Mouse (Mus musculus) heart, adult 2 months (tissue): ENCODE measurements at regions not wholly inside any gene's neighbourhood (a gene's known extent, or its start where the extent isn't known, plus 50 kb on each side); places are given as distances from the start of the nearest gene placed in this dataset.

Experiments
- CTCF ChIP-seq: fragments of 200-600 bp; IDR thresholded peaks from 2 replicates; pipeline ENCODE4 v1.8.1; 2022; ENCODE audit warnings: antibody characterized with exemption, mild to moderate bottlenecking, moderate library complexity
- POLR2A ChIP-seq: fragments of 200-500 bp; IDR thresholded peaks from 2 replicates; pipeline ENCODE4 v1.6.1; 2011; ENCODE audit warnings: mild to moderate bottlenecking, low read depth, low read length, control low read depth; ENCODE audit not compliant: insufficient read depth

- no peak for TF ChIP-seq CTCF
- no peak for TF ChIP-seq POLR2A
Measured at GRCm38 (mm10) chr7:145127661-145128060, 80.3 kb downstream of the 1810010D01Rik start.
